Mouse (Mus musculus): Measurements from ENCODE around the gene M1ap. TPM values are rescaled to one million over a fixed set of nuclear protein-coding genes. Genes with fewer than 3 reads are reported as not detected.

M1ap gene
- total and polyA plus RNA-seq, 3 experiments: 2.4 to 6.4 (median 3.9) TPM

DNA sequence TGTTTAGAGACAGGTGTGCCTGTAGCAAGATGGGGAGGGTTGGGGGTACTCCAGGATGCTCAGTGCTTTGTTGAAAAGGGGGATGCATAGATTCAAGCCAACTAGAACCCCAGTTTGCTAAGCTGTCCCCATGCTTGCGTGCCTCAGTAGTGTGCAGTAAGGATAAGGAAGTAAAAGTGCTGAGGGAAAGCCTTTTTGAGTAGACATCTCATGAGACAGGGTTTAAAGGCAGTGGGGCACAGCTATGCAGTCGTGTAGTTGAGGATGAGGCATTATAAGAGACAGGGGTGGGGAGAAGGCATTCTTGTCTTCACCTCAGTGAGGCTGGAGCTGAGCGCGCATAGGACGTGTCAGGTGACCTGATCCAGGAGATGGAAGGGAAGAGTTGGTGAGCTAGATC is 93.9 kb downstream of the M1ap start:
- Histone ChIP-seq H3K4me3 (replicated peaks in 1 of 3; ENCODE audit: low read depth in 2 of 3, low read length in 2 of 3, poor library complexity in 1 of 3) (no peak overlapping the region), H3K79me2 (replicated peaks; ENCODE audit: control insufficient read depth, extremely low read depth, insufficient read depth, poor library complexity, severe bottlenecking) (no peaks in the 10 kb centered on the region), H3K27ac (ENCODE audit: insufficient read depth, low read depth) (no peak overlapping the region), H3K4me1 (ENCODE audit: control insufficient read depth in 1 of 2, insufficient read depth in 2 of 2) (peaks cover 14 to 60% of the 10 kb centered on the region in 2 experiments), H3K9me3 (replicated peaks; ENCODE audit: low read length) (no peaks in the 10 kb centered on the region), H3K36me3 (replicated peaks in 1 of 2; ENCODE audit: control insufficient read depth in 1 of 2, insufficient read depth in 1 of 2, low read length in 1 of 2) (no peaks in the 10 kb centered on the region), H3K27me3 (replicated peaks) (peaks cover 1% of the 10 kb centered on the region), H3K4me2 (ENCODE audit: insufficient read depth, low read depth, poor library complexity, severe bottlenecking) (no peak overlapping the region), H3K9ac (ENCODE audit: insufficient read depth, low read depth) (no peak overlapping the region)
- dilution Hi-C loops (cut with MboI; ENCODE audit: extremely low pct_ligation_motif_present, extremely low pct_unique_long_range_greater_than_20kb, low sequenced_read_pairs): no loop called here
- in situ Hi-C loops (cut with MboI; ENCODE audit: low pct_ligation_motif_present, low pct_unique_long_range_greater_than_20kb, low sequenced_read_pairs): loop anchor here (5.0 kb wide), 1 partner anchor 33 kb away; no protein-coding TSS in a partner anchor
- TF ChIP-seq MXI1 (IDR thresholded peaks at IDR 0.05; ENCODE audit: low read depth, low read length) (no peak), TBP (conservative IDR thresholded peaks at IDR 0.05; ENCODE audit: low read depth, low read length) (no peak), PAX5 (IDR thresholded peaks at IDR 0.05; ENCODE audit: low read length) (no peak), KAT2A (IDR thresholded peaks at IDR 0.05; ENCODE audit: insufficient replicate concordance, low read length) (no peak), EP300 (IDR thresholded peaks at IDR 0.05; ENCODE audit: low read length) (no peak), ZKSCAN1 (IDR thresholded peaks at IDR 0.05; ENCODE audit: borderline replicate concordance, low read depth, low read length) (no peak), MAZ (IDR thresholded peaks at IDR 0.05; ENCODE audit: low read depth, low read length) (no peak)
- DNase-seq (ENCODE audit: extremely low read depth): no peak

DNA sequence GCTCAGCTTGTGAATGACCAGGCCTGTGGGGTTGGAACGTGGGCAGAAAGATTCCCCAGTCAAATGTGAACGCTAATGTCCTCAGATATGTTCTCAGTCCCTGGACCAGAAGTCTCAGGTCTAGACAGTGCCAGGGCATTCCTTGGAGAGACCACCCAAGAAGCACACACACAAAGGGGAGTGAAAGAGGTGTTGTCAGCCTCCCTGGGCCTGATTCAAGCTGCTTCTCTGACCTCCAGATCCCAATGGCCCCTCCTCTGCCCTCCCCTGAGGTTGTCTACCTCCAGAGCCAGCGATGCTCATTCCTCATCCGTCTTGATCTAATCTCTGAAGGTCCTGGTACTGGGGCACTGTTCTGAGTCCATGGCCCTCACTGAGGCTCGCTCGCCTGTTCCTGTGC is 96.9 kb downstream of the M1ap start:
- DNase-seq (ENCODE audit: extremely low read depth): no peak
- Histone ChIP-seq H3K9me3 (replicated peaks; ENCODE audit: low read length) (peaks cover 3% of the 10 kb centered on the region), H3K4me1 (ENCODE audit: control insufficient read depth in 1 of 2, insufficient read depth in 2 of 2) (peaks cover 12 to 50% of the 10 kb centered on the region in 2 experiments), H3K27ac (ENCODE audit: insufficient read depth, low read depth) (no peak overlapping the region), H3K9ac (ENCODE audit: insufficient read depth, low read depth) (no peak overlapping the region), H3K36me3 (replicated peaks in 1 of 2; ENCODE audit: control insufficient read depth in 1 of 2, insufficient read depth in 1 of 2, low read length in 1 of 2) (no peaks in the 10 kb centered on the region), H3K4me2 (ENCODE audit: insufficient read depth, low read depth, poor library complexity, severe bottlenecking) (no peak overlapping the region), H3K27me3 (replicated peaks) (no peaks in the 10 kb centered on the region), H3K79me2 (replicated peaks; ENCODE audit: control insufficient read depth, extremely low read depth, insufficient read depth, poor library complexity, severe bottlenecking) (no peaks in the 10 kb centered on the region), H3K4me3 (replicated peaks in 1 of 3; ENCODE audit: low read depth in 2 of 3, low read length in 2 of 3, poor library complexity in 1 of 3) (no peak overlapping the region)
- in situ Hi-C loops (cut with MboI; ENCODE audit: low pct_ligation_motif_present, low pct_unique_long_range_greater_than_20kb, low sequenced_read_pairs) (loop anchor here (5.0 kb wide), 1 partner anchor 36 kb away; no protein-coding TSS in a partner anchor), dilution Hi-C loops (cut with MboI; ENCODE audit: extremely low pct_ligation_motif_present, extremely low pct_unique_long_range_greater_than_20kb, low sequenced_read_pairs) (no loop called here)
- TF ChIP-seq ZNF384 (IDR thresholded peaks at IDR 0.05; ENCODE audit: low read depth, low read length) (no peak), JUN (IDR thresholded peaks at IDR 0.05; ENCODE audit: insufficient read depth, low read depth, low read length) (no peak), MXI1 (IDR thresholded peaks at IDR 0.05; ENCODE audit: low read depth, low read length) (no peak), UBTF (IDR thresholded peaks at IDR 0.05; ENCODE audit: low read depth, low read length) (no peak), POLR2A (IDR thresholded peaks at IDR 0.05; ENCODE audit: low read depth, low read length) (no peak), TCF12 (IDR thresholded peaks at IDR 0.05; ENCODE audit: low read depth, low read length) (no peak), TBP (conservative IDR thresholded peaks at IDR 0.05; ENCODE audit: low read depth, low read length) (no peak), GABPA (IDR thresholded peaks at IDR 0.05; ENCODE audit: insufficient replicate concordance, low read depth, low read length) (no peak), ZMIZ1 (IDR thresholded peaks at IDR 0.05; ENCODE audit: low read depth, low read length) (no peak), BHLHE40 (IDR thresholded peaks at IDR 0.05; ENCODE audit: low read depth, low read length) (no peak), MAFK (IDR thresholded peaks at IDR 0.05; ENCODE audit: insufficient replicate concordance, low read length) (no peak), ZC3H11A (IDR thresholded peaks at IDR 0.05; ENCODE audit: low read depth, low read length) (no peak)

Measured in CH12.LX (cell line).